Mouse (Mus musculus) neural tube, embryonic 10.5 days (tissue): Measurements from ENCODE around the gene Col26a1.
A peak's percentile ranks its signal among the peaks of the same experiment; 100 is the strongest.

ENCODE experiments used
- DNase-seq: peaks from one replicate; pipeline ENCODE4 v3.0.0-alpha.2; 2017; ENCODE audit warnings: low spot score; ENCODE audit errors: extremely low spot score

Gene Col26a1

DNA sequence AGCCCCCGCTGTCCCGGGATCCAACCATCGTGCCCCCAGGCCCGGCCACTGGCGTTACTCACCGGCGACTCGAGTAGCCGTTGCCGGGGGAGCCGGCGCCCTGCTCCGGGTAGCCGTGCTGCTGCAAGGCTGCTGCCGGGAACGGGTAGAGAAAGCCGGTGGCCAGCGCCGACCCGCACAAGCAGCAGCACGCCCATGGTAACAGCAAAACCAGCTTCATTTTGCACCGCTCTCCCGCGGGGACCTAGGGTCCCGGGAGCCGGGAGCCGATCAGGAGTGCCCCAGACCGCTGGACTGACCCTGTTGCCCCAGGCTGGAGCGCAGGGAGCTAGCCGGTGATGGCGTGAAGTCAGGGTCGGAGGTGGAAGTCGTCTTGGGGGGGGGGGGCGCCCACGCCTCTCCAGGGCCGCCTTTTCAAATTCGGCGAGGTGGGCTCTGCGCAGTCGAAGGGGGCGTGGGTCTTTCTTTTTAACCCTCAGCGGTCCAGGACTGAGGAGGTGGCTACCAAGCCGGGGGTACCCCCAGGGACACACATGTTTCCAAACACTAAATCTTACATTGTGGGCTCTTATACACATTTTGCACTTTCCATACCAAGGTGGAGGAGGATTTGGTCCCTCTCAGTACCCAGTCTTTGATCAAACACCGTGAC, at the start of gene Col26a1:
Gene Col26a1, minus strand, starts transcription at position 422 of the 652 bp plus-strand sequence.
- peak; percentile 76 for DNase-seq

DNA sequence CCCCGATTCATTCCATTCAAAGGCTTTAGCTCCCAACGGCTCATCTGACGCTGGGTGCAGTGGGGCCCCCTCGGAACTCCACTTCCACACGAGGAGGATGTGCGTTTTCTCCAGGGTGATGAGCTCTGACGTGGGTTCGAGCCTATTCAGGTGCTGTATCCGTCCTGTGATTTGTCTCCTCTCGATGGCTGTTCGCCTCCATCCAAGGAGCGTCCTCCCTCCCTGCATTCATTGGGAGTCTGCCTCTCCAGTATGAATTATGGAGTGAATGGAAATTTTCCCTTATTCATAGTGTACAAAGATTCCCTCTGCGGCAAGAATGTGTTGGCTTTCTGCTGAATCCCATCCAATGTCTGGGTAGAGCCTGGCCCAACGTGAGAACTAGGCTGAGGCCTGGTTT, 48.9 kb upstream of the Col26a1 start:
- DNase-seq, result no peak

DNA sequence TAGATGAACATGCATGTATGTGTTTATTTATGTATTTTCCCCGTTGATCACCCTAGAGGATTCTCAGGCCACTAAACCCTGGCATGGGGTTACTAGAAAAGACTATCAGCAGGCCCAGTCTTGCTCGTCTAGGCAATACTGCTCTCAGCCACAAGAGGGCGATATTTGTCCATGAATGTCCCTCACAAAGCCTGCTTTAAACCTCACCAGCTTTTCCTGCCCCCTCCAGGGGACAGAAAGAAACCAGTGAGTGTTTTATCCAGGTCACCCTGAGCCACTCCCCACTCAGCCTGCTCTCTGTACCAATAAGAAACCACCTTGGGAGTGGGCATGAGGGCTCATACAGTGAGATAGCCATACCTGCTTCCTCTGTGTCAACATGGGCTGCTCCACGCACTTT, 46.1 kb upstream of the Col26a1 start:
- peak; percentile 93 for DNase-seq

DNA sequence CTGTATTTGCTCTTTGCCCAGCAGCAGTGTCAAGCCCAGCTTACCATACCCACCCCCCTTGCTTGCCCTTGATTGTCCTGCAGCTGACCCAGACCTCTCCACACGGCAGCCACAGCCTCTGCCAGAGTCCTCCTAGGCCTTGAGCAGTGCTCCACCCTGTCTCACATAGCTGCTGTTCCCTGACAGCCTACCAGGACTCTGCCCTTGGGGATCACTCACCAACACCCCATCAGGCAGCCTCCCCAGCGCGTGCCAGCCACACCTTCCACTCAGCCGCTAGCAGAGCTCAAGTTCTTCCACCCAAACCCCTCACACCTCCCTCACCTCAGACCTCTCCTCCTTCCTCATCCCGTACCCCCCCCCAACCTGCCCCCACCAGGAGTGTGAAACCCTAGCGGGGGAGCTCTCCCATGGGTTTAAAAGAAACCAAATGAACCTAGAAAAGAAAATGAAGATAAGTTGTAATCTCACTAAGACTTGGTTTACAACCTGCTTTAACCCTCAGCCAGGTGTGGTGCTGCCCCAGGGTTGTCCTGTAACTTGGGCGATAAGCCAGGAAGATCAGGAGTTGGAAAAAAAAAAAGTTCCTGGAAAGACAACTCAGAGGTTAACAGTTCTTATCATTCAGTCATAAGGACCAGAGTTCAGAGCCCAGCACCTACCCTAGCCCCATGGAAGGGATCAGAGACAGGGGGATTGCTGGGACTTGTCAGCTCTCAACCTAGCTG, 40.9 kb upstream of the Col26a1 start:
- DNase-seq, result no peak

DNA sequence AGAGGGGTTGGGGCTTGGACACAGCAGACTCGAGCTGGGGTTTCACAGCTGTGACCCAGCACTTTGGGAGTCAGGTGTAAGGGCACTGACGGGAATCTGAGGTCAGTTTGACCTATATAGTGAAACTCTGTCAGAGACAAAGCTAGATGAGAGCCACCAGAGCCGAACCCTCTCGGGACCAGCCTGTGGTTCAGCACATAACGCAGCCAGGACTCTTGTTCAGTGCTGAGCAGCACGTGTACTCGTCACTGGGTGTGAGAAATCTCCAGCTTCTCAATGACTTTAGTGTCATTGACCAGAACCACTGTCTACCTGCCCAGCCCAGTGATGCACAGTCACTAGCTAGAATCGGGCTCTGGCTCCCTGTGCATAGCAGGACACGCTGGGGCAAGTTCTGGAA, 39.8 kb upstream of the Col26a1 start:
- DNase-seq, result no peak

DNA sequence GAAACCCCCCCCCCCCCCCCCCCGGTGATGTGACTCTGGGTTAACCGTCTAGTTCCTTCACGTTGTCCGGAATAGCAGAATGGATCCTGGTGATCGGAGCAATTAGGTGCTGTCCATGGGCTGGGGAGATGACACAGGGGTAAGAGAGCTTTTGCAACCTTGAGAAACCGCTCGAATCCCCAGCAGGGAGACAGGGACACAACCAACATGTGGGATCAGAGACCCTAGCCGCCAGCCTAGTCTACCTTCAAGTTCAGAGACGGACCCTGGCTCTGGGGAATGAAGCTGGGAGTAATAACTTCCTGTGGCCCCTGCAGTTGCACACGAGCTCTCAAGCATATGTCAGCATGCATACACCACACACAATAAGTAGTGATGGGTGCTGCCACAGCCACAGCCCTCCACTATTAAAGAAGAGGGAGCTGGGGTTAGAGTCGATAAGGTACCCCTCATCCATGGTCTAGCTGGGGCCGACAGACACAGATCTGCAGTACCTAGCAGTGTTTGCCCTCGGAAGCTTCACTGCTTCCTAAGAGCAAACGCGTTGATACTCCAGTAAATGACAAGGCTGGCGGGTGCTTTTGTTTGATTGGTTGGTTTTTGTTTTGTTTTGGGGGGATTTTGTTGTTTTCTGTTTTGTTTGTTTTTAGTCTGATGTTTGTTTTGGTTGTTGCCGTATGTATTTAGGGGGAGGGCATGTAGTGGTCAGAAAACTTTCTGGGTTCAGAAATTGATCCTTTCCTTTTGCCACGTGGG, 36.7 kb upstream of the Col26a1 start:
- DNase-seq, result peak; percentile 25

DNA sequence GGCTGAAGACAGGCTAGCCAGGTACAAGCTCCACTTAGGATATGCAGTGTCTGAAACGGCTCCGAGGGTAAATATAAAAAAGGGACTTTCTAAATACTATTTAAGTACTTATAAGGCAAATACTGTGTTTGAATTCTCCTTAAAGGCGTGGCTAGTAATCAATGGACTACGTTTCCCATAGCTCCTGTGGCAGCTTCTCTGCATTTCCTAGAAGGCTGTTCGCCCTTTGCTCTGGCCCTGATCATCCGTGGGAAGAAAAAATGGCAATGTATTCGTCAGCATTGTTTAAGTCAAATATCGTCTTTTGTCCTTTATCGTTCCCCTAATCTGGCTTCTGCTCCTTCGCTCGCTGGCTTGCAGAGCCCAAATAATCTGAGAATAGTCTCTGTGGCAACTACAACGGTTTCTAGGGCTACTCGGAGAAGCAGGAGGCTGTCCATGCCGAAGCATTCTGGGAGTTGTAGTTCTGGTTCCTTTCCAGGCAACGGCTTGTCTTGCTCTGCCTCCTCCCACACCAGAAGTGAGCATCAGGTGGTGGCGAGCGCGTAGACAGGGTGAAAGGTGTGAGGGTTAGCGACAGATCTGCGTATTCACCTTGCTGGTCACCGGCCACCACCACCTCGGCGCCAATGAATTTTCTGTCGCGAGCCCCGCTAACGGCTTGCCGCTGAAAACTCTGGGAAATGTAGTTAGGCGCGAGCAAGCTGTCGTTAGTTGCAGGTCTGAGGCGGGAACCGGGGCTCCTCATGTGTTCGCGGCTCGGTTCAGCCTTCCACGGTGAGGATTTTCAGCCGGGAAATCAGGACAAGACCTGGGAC, 35.9 kb upstream of the Col26a1 start:
- DNase-seq, result peak; percentile 84

DNA sequence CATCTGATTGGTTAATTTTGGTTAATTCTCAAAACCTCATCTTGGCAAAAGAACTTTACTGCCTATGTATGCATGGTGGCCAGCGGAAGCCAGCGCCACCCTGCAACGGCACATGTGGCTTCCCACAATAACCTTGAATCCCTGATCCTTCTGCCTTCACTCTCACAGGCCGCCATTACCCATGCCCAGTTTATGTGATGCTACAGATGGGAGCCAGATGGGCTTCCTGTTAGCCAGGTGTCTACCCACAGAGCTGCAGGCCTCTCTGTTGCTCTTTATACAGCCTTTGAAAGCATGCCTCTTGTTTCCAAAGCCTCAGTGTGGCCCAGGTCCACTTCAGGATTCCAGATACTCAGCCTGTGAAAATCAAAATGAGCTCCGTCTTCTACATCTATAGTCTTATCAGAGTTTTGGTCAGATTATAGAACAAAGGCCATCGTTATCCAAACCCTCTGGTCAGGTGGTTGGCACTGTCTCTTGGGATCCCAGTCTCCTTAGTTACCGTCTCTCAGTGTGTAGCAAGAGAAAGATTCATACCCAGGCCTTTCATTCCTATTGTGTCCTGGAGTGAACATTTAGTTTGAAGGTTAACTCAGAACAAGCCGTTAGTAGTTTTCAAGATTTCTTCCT, 34.7 kb upstream of the Col26a1 start:
- DNase-seq, result no peak

DNA sequence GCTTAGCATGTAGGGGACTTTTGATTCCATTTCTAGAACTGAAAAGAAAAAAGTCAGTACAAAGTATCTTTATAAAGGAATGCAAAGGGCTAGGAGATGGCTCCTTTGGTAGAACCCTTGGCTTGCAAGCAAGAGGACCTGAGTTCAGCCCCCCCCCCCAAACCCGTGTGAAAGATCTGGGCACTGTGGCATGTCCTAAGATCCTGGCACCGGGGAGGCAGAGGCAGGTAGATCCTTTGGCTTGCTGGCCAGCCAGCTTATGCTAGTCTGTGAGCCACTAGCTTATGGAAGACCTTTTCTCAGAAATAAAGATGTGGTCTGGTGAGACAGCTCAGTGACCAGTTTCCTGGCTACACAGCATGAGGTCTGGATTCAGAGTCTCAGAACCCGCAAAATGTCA, 31.2 kb upstream of the Col26a1 start:
- DNase-seq, result no peak

DNA sequence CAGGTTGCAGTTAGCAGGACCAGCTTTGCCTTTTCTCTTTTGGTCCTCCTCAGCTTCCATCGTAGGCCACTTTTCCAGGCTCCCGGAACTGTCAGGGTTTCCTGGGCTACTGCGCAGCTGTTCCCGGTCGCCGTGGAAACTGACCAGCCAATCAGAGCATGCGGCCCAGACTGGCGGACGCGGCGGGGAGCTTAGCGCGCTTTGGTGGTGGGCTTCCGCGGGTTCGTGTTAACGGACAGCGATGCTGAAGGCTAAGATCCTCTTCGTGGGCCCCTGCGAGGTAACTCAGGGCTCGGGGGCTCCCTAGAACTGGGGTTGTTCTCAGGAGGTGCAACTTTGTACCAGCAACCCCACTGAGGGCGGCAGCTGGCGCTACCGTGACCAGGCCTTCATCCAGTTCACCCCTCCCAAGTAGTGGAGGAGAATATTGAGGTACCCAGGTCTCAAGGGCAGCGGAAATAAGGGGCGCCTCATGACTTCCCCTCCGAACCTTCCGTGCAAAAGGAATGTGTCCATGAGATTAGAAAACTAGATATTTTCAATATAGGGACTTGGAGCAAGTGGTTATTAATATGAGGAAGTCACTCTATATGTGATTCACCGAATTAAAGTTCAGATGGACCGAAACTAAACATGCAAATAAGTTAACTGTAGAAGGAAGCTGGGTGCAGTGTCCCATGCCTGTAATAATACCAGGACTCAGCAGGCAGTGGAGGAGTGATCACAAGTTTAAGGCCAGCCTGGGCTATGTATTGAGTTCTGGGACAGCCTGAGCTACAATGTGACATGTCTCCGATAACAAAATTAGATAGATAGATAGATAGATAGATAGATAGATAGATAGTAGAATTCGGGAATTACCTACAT, 25.2 kb upstream of the Col26a1 start, which contains the start of gene Ift22:
Gene Ift22, plus strand, starts transcription at position 160 of the 867 bp plus-strand sequence.
- peak; percentile 95 for DNase-seq

DNA sequence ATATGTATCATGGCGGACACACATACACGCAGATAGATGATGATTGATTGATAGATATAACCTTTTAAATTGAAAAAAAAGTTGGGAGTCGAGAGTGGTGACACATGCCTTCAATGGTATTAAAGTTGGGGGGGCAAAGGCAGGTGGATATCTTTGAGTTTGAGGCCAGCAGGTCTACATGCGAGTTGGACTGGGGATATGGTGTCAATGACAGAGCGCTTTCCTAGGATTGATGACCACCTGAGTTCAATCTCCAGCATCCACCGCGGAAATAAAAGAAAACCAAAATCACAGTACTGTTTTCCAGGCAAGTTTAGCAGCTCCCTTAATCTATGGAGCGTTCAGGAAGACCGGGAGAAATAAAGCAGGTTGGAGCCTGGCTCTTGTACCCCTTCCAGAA, 24.6 kb upstream of the Col26a1 start:
- no peak for DNase-seq

DNA sequence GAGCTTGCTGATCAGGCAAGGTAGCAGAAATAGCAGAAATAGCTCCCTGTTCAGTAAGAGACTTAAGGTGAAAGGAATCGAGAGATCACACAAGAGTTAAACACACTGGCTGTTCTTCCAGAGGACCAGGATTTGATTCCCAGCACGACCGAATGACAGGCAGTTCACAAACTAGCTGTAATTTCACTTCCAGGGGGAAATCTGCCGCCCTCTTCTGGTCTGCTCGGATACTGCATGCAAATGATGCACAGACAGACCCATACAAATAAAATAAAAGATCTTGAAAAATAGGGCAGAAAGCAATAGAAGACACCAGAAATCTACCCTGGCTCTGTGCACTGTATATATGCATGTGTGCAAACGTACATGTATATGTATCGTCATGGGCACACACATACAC, 22.6 kb upstream of the Col26a1 start:
- DNase-seq, result no peak

DNA sequence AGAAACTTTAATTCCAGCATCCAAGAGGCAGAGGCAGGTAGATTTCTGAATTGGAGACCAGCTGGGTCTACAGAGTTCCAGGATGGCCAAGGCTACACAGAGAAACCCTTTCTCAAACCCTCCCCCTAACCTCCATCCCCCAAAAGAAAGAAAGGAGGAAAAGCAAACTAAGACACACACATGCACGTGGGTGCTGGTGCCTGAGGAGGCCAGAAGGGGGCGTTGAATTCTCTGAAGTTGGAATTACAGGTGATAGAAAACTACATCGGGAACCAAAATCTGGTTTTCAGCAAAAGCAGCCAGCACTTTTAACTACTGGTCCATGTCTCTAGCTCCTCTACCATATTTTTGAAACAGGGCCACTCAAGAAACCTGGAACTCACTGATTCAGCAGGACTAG, 21.6 kb upstream of the Col26a1 start:
- no peak for DNase-seq

DNA sequence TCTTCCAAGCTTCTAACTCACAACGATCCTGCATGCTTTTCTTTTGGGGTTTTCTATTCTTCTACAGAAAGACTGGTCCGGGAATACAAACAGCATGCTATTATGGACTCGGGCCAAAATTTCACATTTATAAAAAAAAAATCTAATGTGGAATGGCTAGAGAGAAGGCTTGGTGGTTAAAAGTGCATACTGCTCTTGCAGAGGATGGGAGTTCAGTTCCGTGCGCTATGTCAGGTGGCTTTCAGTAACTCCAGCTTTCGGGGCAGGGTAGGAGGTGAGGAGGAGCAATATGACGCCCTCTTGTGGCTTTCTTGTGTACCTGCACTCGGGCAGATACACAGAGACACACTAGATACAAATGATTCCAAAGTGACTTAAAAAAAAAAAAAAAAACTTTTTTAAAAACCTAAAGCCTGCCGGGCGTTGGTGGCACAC, 12.5 kb upstream of the Col26a1 start:
- DNase-seq, result no peak

DNA sequence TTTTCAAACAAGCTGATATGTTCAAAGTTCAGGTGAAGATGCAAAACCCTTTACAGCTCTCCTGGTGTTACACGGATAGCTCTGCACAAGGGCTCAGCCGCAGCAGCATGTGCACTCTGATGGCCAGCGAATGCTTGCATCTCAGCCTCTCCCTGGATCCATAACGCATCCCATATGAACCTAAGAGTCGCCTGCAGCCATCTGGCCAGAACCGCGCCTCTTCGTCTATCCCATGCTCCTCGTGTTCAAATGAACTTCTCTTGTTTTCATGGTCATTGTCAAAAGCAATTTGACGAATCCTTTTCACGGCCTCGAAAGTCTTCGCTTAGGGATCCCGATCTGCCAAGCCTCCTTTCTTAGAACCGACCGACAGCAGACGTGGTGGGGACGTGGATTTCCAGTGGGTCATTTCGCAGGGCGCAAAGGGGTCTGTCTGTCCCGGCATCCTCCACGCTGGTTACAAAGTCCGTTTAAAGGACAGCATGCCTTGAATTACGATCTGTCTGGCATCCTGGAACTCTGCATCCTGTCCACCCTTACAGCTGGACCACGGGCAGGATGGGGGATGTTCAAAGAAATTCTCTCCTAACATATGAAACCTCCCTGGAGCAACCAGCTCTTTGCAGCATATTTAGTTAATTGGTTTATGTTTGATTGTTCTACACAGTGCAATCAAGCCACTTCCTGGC, 12.0 kb upstream of the Col26a1 start:
- no peak for DNase-seq

DNA sequence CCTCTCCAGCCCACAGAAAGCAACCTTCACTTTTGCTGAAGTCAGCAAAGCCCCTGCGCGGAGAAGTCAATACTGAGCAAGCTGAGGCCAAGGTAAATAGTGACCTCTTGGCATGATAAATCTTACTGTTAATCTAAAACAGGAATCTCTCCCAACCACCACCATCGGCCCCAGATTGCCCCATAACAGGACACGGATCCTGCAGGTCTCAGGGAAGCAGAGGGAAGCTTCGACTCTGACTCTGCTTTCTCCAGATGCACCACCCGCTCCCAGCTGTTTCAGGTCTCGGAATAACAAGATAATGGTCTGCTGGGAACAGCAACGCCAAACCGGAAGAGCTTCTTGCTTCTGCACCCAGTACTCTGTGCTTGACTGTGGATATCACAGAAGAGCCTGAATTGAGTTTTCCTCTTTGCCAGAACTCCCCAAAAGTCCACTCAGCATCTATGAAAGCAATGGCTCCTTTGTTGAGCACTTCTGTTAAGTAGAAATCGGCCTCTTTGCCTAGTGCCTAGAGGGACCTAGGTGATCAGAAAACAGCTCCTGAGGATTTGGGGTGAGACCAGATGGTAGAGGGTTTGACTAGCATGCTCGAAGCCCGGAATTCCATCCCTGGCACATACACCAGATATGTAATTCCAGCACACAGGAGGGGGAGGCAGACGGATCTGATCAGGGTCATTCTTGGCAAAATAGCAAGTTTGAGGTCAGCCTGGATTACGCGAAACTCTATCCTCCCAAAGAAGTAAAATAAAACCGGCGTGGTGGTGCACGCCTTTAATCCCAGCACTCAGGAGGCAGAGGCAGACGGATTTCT, 5.7 kb upstream of the Col26a1 start:
- DNase-seq, result peak; percentile 54

DNA sequence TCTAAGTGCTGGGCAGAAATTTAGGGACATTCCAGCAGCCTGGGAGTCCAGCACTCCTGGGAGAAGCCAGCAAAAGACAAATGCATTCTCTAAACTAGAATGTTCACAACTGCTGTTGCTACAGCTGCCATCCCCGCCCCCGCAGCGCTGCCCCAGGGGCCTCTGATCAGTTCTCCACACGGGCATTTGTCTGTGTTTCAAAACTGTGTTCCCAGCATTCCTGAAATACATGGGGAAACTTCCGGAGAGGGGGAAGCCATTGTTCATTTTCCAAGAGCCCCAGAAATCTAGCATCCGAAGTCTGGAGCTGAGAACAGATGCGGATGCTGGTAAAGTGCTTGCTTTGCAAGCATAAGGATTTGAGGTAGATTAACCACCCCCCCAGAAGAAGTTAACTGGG, 3.9 kb upstream of the Col26a1 start:
- peak; percentile 52 for DNase-seq

DNA sequence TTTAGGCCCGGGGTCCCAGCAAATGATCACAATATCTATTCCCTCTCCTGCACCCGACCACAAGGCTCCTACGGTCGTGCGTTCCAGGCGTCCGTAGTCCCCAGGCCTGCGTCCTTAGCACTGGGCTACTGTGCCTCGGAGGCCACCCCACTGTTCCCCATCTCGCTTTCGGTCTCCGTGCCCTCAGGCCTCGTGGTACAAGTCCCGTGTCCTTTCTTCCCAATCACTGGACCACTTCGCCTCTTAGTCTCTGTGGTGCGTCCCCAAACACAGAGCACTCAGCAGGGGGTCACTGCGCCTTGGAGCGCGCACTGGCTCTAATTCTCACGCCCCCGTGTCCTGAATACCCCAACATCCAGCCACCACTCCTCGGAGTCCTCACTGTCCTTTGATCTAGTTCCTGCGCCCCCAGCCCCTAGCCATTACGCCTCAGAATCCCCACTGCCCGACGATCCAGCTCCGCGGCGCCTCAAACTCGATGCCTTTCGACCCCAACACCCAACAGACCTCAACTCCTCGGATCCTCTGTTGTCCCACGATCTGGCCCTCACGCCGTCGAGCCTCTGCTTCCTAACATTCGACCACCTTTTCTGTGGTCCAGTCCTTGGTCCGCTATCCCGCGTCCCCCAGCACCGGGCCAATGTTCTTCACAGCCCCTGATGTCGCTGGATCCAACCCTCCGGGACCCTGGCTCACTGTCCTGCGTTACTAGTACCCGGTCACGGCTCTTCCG, 788 bp downstream of the Col26a1 start:
- DNase-seq, result no peak
